Mouse (Mus musculus) liver, embryonic 13.5 days (tissue): ENCODE measurements around the gene March6. TPM values are rescaled to one million over a fixed set of nuclear protein-coding genes. Genes with fewer than 3 reads are reported as not detected.

Experiments used
- ATAC-seq: fragments of 200-750 bp; cut with Nextera tagmentation; 2 replicates; pipeline ENCODE4 v1.8.0; 2017; ENCODE audit warnings: low read depth, mild to moderate bottlenecking, moderate number of reproducible peaks, moderate library complexity
- DNase-seq: peaks from one replicate; pipeline ENCODE4 v3.0.0; 2022
- H3K27ac ChIP-seq: fragments of 300-500 bp; sonication (generic); 2 replicates; pipeline ENCODE4 v1.5.1; 2015; ENCODE audit warnings: moderate library complexity, mild to moderate bottlenecking, inconsistent platforms
- H3K27me3 ChIP-seq: fragments of 300-500 bp; sonication (generic); 2 replicates; pipeline ENCODE4 v1.6.1; 2015; ENCODE audit warnings: mild to moderate bottlenecking, inconsistent platforms
- H3K36me3 ChIP-seq: fragments of 300-500 bp; sonication (generic); 2 replicates; pipeline ENCODE4 v1.6.1; 2015; ENCODE audit warnings: mild to moderate bottlenecking, inconsistent platforms
- H3K4me1 ChIP-seq: fragments of 300-500 bp; sonication (generic); replicated peaks from 2 replicates; pipeline ENCODE4 v1.6.1; 2015; ENCODE audit warnings: inconsistent platforms
- H3K4me2 ChIP-seq: fragments of 300-500 bp; sonication (generic); 2 replicates; pipeline ENCODE4 v1.6.1; 2015; ENCODE audit warnings: inconsistent platforms, mild to moderate bottlenecking, moderate library complexity
- H3K4me3 ChIP-seq: fragments of 300-500 bp; sonication (generic); replicated peaks from 2 replicates; pipeline ENCODE4 v1.5.1; 2015; ENCODE audit warnings: mild to moderate bottlenecking, inconsistent platforms
- H3K9ac ChIP-seq: fragments of 300-500 bp; sonication (generic); 2 replicates; pipeline ENCODE4 v1.6.1; 2015; ENCODE audit warnings: mild to moderate bottlenecking, inconsistent platforms
- H3K9me3 ChIP-seq: fragments of 300-500 bp; sonication (generic); replicated peaks from 2 replicates; pipeline ENCODE4 v1.6.1; 2016; ENCODE audit warnings: inconsistent platforms
- WGBS: fragments of 180-500 bp; shearing (Covaris S2); methylation state at CpG from one replicate; pipeline ENCODE4 v1.1.7; 2015; ENCODE audit not compliant: insufficient replicate concordance; 5-methylcytosine and 5-hydroxymethylcytosine counted together
- polyA plus RNA-seq: library from polyadenylated mRNA; unstranded; fragments of >200 nt; fragmentation: Nextera tagmentation; extraction: Ambion mirVana; gene quantifications from 2 replicates; pipeline ENCODE4 v1.2.1, GENCODE M21; 2015

Gene March6
- polyA plus RNA-seq, 1 experiment from 2014 or later = 12.7 TPM

DNA sequence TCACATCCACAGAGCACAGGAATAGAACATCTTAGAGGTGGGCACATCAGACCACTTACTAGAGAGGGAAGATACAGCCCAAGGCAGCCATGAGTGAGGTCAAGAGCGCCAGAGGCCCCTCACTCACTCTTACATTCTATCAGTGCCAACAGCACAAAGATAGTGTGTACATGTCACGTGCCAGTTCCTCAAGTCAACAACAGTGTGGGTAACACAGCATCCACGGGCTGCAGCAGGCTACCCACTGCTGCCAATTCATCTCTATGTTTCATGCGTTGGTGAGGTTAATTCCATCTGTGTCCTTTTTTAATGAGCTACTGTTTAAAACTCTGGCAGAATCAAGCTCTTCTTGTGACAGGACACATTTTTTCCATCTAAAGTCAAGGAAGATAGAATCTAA is 88.2 kb downstream of the March6 start:
- DNase-seq = no peak
- 66% methylated on average over 4 of the region's 4 CpGs for WGBS
- H3K27ac ChIP-seq = no peak overlapping the region
- no peak overlapping the region for H3K4me2 ChIP-seq
- H3K4me1 ChIP-seq = peaks cover 3% of the 10 kb centered on the region; the same call in 1 of the 2 replicates
- no peak overlapping the region for H3K4me3 ChIP-seq
- ATAC-seq = no peak
- no peaks in the 10 kb centered on the region for H3K9me3 ChIP-seq
- H3K9ac ChIP-seq = no peak overlapping the region
- H3K27me3 ChIP-seq = no peaks in the 10 kb centered on the region
- no peaks in the 10 kb centered on the region for H3K36me3 ChIP-seq

DNA sequence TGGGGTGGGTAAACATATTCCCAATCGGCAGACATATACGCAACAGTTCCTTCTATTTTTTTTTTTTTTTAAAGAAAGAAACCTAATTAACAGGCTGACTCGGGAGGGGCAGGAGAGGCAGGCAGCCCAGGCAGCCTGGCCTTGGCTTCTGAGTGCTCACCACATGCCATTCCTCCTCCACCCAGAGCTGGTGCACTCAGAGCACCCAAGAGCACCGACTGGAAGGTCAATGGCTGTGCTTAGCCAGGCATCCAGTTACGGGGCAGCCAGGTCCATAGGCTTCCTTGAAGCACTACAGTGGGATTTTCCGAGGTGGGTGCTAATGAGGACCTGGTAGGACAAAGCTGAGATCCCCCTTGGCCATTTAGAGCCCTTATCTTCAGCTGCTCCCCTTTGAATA is 88.9 kb downstream of the March6 start:
- no peaks in the 10 kb centered on the region for H3K27me3 ChIP-seq
- no peaks in the 10 kb centered on the region for H3K9me3 ChIP-seq
- no peak for DNase-seq
- H3K9ac ChIP-seq = no peak overlapping the region
- H3K27ac ChIP-seq = no peak overlapping the region
- no peak for ATAC-seq
- H3K4me1 ChIP-seq = peaks cover 3% of the 10 kb centered on the region; the same call in 1 of the 2 replicates
- H3K4me3 ChIP-seq = no peak overlapping the region
- H3K36me3 ChIP-seq = no peaks in the 10 kb centered on the region
- WGBS = 64% methylated on average over 6 of the region's 6 CpGs
- H3K4me2 ChIP-seq = no peak overlapping the region

DNA sequence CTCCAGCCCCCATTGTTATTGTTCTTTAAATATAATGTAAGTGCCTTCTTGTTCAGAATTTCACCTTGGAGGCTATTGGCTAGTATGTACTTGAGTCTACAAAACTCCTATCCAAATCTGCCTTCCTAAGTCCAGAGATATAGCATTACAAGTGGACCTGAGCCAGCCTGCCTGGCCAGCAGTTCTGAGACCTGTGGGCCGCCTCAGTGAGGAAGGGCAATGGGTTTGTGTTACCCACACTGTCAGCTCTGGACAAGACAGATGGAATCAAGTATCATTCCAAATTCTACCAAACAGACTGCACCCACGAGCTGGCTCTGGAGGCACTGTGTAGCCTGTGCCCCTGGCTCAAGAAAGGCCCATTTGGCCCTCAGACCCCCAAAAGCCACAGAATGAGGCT is 94.0 kb downstream of the March6 start:
- no peak overlapping the region for H3K27ac ChIP-seq
- no peaks in the 10 kb centered on the region for H3K9me3 ChIP-seq
- H3K4me3 ChIP-seq = no peak overlapping the region
- no peak overlapping the region for H3K4me2 ChIP-seq
- 56% methylated on average over 2 of the region's 2 CpGs for WGBS
- no peaks in the 10 kb centered on the region for H3K27me3 ChIP-seq
- H3K36me3 ChIP-seq = no peaks in the 10 kb centered on the region
- H3K9ac ChIP-seq = no peak overlapping the region
- H3K4me1 ChIP-seq = peaks cover 3% of the 10 kb centered on the region; the same call in 1 of the 2 replicates
- no peak for ATAC-seq
- DNase-seq = no peak

DNA sequence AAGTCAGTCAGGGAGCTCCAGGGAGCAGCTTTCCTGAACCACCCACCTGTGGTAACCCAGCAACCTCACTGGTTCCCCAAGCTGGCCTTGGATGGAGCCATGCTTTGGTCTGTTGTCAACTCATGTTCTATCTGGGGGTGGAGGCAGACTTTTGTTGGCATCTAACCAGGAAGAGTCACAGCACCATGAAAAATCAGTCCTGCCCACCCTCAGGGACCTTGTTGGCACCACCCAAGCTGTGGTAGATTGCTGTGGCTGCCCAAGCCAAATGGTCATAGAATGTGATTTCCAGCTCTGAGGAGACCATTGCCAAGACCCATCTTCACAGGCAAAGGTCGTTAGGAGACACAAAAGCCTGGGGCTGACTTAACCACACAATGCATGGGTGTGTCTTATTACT is 94.8 kb downstream of the March6 start:
- 31% methylated on average over 1 of the region's 1 CpGs for WGBS

DNA sequence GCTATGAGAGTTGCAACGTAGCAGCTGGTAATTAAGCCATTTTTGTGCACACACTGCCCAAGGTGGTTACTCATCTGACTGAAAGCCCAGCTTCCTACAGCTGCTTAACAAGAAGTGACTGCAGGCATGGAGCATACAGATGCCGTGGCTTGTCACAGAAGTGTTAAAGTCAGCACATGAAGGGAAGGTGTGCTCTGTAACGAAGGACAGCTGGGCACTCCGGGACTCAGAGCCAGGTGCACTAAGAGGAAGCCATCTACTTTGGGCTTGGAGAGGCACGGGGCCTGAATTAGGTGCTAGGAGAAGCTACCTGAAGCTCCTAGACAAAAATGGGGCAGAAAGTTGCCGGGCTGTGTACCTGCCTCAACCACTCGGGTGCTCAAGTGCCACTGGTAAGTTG is 97.1 kb downstream of the March6 start:
- H3K4me1 ChIP-seq = no peaks in the 10 kb centered on the region
- WGBS = 62% methylated on average over 7 of the region's 7 CpGs
- no peaks in the 10 kb centered on the region for H3K36me3 ChIP-seq
- no peak overlapping the region for H3K4me3 ChIP-seq
- no peak overlapping the region for H3K4me2 ChIP-seq
- no peak overlapping the region for H3K9ac ChIP-seq
- ATAC-seq = no peak
- no peak for DNase-seq
- H3K27ac ChIP-seq = no peak overlapping the region
- no peaks in the 10 kb centered on the region for H3K27me3 ChIP-seq
- H3K9me3 ChIP-seq = no peaks in the 10 kb centered on the region

More for the DNA sequence above, 94.8 kb downstream of the March6 start:
- H3K9me3 ChIP-seq = no peaks in the 10 kb centered on the region
- H3K4me3 ChIP-seq = no peak overlapping the region
- H3K36me3 ChIP-seq = no peaks in the 10 kb centered on the region
- H3K4me2 ChIP-seq = no peak overlapping the region
- peaks cover 3% of the 10 kb centered on the region; the same call in 1 of the 2 replicates for H3K4me1 ChIP-seq
- DNase-seq = no peak
- H3K27me3 ChIP-seq = no peaks in the 10 kb centered on the region
- ATAC-seq = no peak
- H3K9ac ChIP-seq = no peak overlapping the region
- H3K27ac ChIP-seq = no peak overlapping the region

DNA sequence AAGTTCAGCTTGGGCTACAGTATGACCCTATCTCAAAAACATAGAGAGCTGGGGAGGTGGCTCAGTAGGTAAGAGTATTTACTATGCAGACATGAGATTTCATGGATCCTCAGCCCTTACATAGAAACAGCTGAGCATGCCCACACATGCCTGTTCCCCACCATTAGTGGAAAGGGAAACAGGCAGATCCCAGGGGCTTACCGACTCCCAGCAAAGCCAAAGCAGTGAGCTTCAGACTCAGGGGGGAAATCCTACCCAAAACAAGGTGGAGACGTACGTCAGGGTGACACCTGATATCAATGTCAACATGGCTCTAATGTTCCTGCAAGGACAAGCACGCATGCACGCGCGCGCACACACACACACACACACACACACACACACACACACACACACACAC is 99.0 kb downstream of the March6 start:
- Histone ChIP-seq H3K4me3 (no peak overlapping the region), H3K9ac (no peak overlapping the region), H3K27me3 (no peaks in the 10 kb centered on the region), H3K27ac (no peak overlapping the region), H3K4me2 (no peak overlapping the region), H3K9me3 (no peaks in the 10 kb centered on the region), H3K36me3 (no peaks in the 10 kb centered on the region), H3K4me1 (no peaks in the 10 kb centered on the region)
- ATAC-seq (no peak), DNase-seq (no peak)
- 81% methylated on average over 8 of the region's 8 CpGs for WGBS

DNA sequence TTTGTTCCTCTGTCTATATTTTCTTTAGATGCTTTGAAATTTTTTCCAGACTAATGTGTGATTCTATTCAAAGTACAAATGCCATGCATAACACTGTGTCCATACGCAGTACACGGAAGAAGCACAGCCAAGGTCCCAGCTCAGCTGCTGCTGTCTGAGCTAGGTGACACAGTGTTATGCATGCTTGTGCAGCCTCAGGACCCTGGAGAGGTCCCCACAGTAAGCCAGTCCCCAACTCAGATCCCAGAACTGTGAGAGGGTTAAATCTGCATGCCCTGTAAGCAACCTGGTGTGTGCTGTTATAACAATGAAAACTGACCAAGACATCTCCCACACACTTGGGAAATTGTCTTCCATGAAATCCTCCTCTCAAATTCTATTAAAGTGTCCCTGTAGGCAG is 100.8 kb downstream of the March6 start:
- H3K9me3 ChIP-seq = no peaks in the 10 kb centered on the region
- no peak overlapping the region for H3K27ac ChIP-seq
- no peaks in the 10 kb centered on the region for H3K27me3 ChIP-seq
- ATAC-seq = no peak
- no peaks in the 10 kb centered on the region for H3K4me1 ChIP-seq
- DNase-seq = no peak
- no peak overlapping the region for H3K9ac ChIP-seq
- 60% methylated on average over 2 of the region's 2 CpGs for WGBS
- no peak overlapping the region for H3K4me2 ChIP-seq
- H3K4me3 ChIP-seq = no peak overlapping the region
- H3K36me3 ChIP-seq = no peaks in the 10 kb centered on the region

DNA sequence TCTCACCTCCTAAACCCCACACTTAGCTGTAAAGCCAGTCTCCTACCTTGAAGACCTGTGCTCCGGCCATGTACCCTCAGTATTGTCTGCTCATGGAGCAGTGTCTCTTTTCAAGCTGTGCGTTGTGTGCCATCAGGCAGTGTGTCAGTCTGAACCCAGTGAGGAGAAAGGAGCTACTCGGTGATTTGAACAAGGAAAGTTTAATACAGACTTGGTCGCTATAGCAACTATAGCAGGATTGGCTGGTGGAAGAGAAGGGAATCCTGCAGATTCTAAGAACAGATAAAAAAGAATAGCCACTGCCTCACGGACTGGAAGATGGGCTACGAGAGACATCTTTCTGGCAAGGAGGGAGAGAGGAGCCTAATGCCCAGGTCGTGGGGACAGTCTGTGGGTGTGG is 101.4 kb downstream of the March6 start:
- H3K27me3 ChIP-seq = no peaks in the 10 kb centered on the region
- H3K36me3 ChIP-seq = no peaks in the 10 kb centered on the region
- 63% methylated on average over 7 of the region's 7 CpGs for WGBS
- H3K27ac ChIP-seq = no peak overlapping the region
- ATAC-seq (no peak), DNase-seq (no peak)
- H3K9me3 ChIP-seq = no peaks in the 10 kb centered on the region
- H3K4me3 ChIP-seq = no peak overlapping the region
- H3K4me1 ChIP-seq = no peaks in the 10 kb centered on the region
- no peak overlapping the region for H3K4me2 ChIP-seq
- H3K9ac ChIP-seq = no peak overlapping the region

DNA sequence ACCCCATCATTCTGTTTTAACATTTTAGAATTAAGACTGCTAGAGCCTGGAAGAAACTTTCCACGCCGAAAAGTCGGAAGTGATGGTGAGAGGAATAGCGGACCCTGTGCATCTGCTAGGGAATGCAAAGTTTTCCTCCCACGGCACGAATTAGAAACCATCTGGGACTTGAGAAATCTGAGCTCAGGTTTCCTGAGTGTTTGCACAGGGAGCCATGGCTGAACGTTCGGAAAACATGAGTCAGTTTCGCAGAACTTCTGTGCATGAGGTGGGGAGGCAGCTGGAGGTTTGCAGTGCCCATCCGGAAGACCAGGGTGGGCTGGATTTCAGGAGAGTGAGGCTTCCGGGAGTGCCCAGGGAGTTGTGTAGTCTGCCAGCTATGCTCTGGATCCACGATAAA is 102.3 kb downstream of the March6 start:
- WGBS = 58% methylated on average over 12 of the region's 12 CpGs
- Histone ChIP-seq H3K4me2 (no peak overlapping the region), H3K9ac (no peak overlapping the region), H3K4me3 (no peak overlapping the region), H3K4me1 (no peaks in the 10 kb centered on the region), H3K27me3 (no peaks in the 10 kb centered on the region), H3K27ac (no peak overlapping the region), H3K9me3 (no peaks in the 10 kb centered on the region), H3K36me3 (no peaks in the 10 kb centered on the region)
- no peak for ATAC-seq
- DNase-seq = no peak

DNA sequence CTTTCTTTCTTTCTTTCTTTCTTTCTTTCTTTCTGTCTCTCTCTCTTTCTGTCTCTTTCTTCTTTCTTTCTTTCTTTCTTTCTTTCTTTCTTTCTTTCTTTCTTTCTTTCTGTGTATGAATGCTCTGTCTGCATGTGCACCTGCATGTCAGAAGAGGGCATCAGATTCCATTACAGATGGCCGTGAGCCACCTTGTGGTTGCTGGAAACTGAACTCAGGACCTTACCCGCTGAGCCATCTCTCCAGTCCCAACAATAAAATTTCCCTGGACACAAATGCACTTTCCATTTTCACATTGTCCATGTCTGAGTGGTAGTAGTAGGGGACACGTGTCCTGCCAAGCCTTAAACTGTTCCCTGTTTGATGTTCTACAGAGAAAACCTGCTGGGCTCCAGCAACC is 103.5 kb downstream of the March6 start:
- no peak overlapping the region for H3K4me2 ChIP-seq
- H3K9ac ChIP-seq = no peak overlapping the region
- ATAC-seq (no peak), DNase-seq (no peak)
- H3K4me1 ChIP-seq = no peaks in the 10 kb centered on the region
- WGBS = 37% methylated on average over 3 of the region's 3 CpGs
- H3K36me3 ChIP-seq = no peaks in the 10 kb centered on the region
- no peak overlapping the region for H3K27ac ChIP-seq
- H3K9me3 ChIP-seq = no peaks in the 10 kb centered on the region
- H3K4me3 ChIP-seq = no peak overlapping the region
- no peaks in the 10 kb centered on the region for H3K27me3 ChIP-seq

DNA sequence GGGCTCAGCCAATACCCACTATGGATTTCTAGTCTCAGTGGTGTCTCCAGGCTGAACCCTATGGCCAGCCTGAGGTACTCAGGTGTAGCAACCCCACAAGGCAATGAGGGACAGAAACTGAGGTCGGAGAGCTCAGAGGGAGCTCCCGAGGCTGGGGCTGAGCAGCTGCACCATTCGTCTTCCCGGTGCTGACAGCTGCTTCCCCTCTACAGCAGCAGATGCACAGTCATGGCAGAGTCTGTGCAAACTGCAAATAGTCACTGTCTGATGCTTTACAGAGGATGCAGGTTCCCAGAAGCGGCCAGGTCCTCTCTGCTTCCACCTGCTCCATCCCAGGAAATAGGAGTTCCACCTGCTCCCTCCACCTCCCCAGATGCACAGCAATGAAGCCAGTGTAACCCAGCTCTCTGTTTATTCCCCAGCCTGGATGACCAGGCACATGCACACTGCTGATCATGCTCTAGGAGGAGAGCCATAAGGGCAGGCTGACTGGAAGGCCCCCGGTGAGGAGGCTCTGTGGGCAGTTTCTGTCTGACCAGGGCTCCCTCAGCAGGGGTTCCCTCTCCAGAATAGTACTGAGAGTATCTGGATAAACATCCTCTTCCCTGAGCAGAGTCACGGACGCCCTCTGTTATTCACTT is 104.7 kb downstream of the March6 start:
- Histone ChIP-seq H3K9me3 (no peaks in the 10 kb centered on the region), H3K4me3 (no peak overlapping the region), H3K27ac (no peak overlapping the region), H3K36me3 (no peaks in the 10 kb centered on the region), H3K9ac (no peak overlapping the region), H3K27me3 (no peaks in the 10 kb centered on the region), H3K4me1 (no peaks in the 10 kb centered on the region), H3K4me2 (no peak overlapping the region)
- ATAC-seq = no peak
- no peak for DNase-seq
- 20% methylated on average over 8 of the region's 8 CpGs for WGBS

DNA sequence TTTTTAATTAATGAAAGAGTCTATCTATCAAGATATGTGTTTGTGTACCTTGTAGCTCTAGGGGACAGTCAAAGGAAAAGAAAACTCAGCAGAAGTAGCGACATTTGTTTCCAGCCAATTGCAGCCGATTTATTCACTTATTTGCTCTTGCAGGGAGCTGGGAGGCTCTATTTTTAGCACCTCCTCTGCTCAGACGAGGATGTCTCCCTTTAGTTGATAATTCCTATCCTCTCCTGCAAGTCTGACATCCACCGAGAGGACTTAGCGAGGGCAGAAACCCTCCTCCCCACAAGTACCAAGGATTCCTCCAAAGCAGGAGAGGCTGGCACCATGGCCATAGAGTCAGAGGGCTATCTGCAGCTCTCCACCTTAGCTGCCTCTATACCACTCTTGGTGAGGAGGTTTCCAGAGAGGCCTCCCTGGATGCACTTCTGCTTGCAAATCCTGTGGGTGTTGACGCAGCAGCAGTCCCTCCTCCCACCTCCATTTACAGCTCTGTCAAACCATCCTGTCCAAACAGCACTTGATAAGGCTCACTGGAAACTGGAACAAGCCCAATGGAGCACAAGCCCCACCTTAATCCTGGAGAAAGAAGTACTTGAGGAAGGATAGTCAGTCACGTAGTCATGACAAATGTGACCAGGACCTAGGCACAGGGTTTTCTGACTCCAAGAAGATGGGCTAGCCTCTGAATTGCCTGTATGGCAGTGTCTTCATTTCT is 108.0 kb downstream of the March6 start:
- Histone ChIP-seq H3K27me3 (no peaks in the 10 kb centered on the region), H3K4me3 (no peak overlapping the region), H3K9ac (no peak overlapping the region), H3K4me1 (peaks cover 12% of the 10 kb centered on the region), H3K36me3 (no peaks in the 10 kb centered on the region), H3K4me2 (no peak overlapping the region), H3K27ac (no peak overlapping the region), H3K9me3 (no peaks in the 10 kb centered on the region)
- DNase-seq = no peak
- 37% methylated on average over 7 of the region's 7 CpGs for WGBS
- ATAC-seq = no peak
